Mouse (Mus musculus) intestine, embryonic 15.5 days (tissue): ENCODE data around the gene Ctsw. TPM values are rescaled to one million over a fixed set of nuclear protein-coding genes. Genes with fewer than 3 reads are reported as not detected.

Experiments
- ATAC-seq: fragments of 200-750 bp; cut with Nextera tagmentation; 2 replicates; pipeline ENCODE4 v1.8.0; 2017; ENCODE audit warnings: moderate TSS enrichment, moderate library complexity
- H3K27ac ChIP-seq: fragments of 300-500 bp; sonication (generic); 2 replicates; pipeline ENCODE4 v1.5.1; 2015; ENCODE audit warnings: mild to moderate bottlenecking, inconsistent platforms
- H3K27me3 ChIP-seq: fragments of 300-500 bp; sonication (generic); replicated peaks from 2 replicates; pipeline ENCODE4 v1.6.1; 2015; ENCODE audit warnings: inconsistent platforms
- H3K36me3 ChIP-seq: fragments of 300-500 bp; sonication (generic); 2 replicates; pipeline ENCODE4 v1.6.1; 2015; ENCODE audit warnings: inconsistent platforms
- H3K4me1 ChIP-seq: fragments of 300-500 bp; sonication (generic); replicated peaks from 2 replicates; pipeline ENCODE4 v1.6.1; 2015; ENCODE audit warnings: inconsistent platforms
- H3K4me2 ChIP-seq: fragments of 300-500 bp; sonication (generic); replicated peaks from 2 replicates; pipeline ENCODE4 v1.6.1; 2015; ENCODE audit warnings: mild to moderate bottlenecking, inconsistent platforms
- H3K4me3 ChIP-seq: fragments of 300-500 bp; sonication (generic); replicated peaks from 2 replicates; pipeline ENCODE4 v1.5.1; 2015; ENCODE audit warnings: inconsistent platforms
- H3K9ac ChIP-seq: fragments of 300-500 bp; sonication (generic); 2 replicates; pipeline ENCODE4 v1.6.1; 2015; ENCODE audit warnings: inconsistent platforms
- H3K9me3 ChIP-seq: fragments of 300-500 bp; sonication (generic); 2 replicates; pipeline ENCODE4 v1.6.1; 2016; ENCODE audit warnings: inconsistent platforms
- WGBS: fragments of 180-500 bp; shearing (Covaris S2); methylation state at CpG from one replicate; pipeline ENCODE4 v1.1.7; 2015; 5-methylcytosine and 5-hydroxymethylcytosine counted together
- polyA plus RNA-seq: library from polyadenylated mRNA; unstranded; fragments of >200 nt; fragmentation: Nextera tagmentation; extraction: Ambion mirVana; gene quantifications from 2 replicates; pipeline ENCODE4 v1.2.1, GENCODE M21; 2015

Ctsw gene
- polyA plus RNA-seq, 1 experiment from 2014 or later = 2.1 TPM

GRCm38 (mm10) chr19:5433951-5434350, 34.4 kb downstream of the Ctsw start:
- ATAC-seq = no peak

GRCm38 (mm10) chr19:5432992-5433852, 35.1 kb downstream of the Ctsw start:
- peak overlapping the region; percentile 74 for H3K27ac ChIP-seq
- H3K9me3 ChIP-seq = no peaks in the 10 kb centered on the region
- H3K4me3 ChIP-seq = peak overlapping the region; percentile 35
- 4% methylated on average over 16 of the region's 16 CpGs for WGBS
- peak; percentile 73 for ATAC-seq
- peak overlapping the region; percentile 88 for H3K4me2 ChIP-seq
- no peaks in the 10 kb centered on the region for H3K36me3 ChIP-seq
- peaks cover 13% of the 10 kb centered on the region for H3K4me1 ChIP-seq
- H3K27me3 ChIP-seq = no peaks in the 10 kb centered on the region
- H3K9ac ChIP-seq = peak overlapping the region; percentile 45

More at GRCm38 (mm10) chr19:5433951-5434350, 34.4 kb downstream of the Ctsw start:
- H3K36me3 ChIP-seq = no peaks in the 10 kb centered on the region
- H3K9me3 ChIP-seq = no peaks in the 10 kb centered on the region
- no peaks in the 10 kb centered on the region for H3K27me3 ChIP-seq
- H3K9ac ChIP-seq = peak overlapping the region; percentile 45; the same call in 1 of the 2 replicates
- H3K27ac ChIP-seq = peak overlapping the region; percentile 74
- 64% methylated on average over 7 of the region's 7 CpGs for WGBS
- peak overlapping the region; percentile 88 for H3K4me2 ChIP-seq
- peaks cover 13% of the 10 kb centered on the region for H3K4me1 ChIP-seq
- H3K4me3 ChIP-seq = peak overlapping the region; percentile 35; the same call in 1 of the 2 replicates

GRCm38 (mm10) chr19:5431911-5432464, 36.3 kb downstream of the Ctsw start:
- no peak for ATAC-seq

GRCm38 (mm10) chr19:5430408-5430807, 37.9 kb downstream of the Ctsw start:
- Histone ChIP-seq H3K4me1 (peaks cover 32% of the 10 kb centered on the region), H3K9ac (no peak overlapping the region), H3K4me2 (no peak overlapping the region), H3K4me3 (no peak overlapping the region), H3K9me3 (no peaks in the 10 kb centered on the region), H3K36me3 (peaks cover 9% of the 10 kb centered on the region), H3K27me3 (no peaks in the 10 kb centered on the region), H3K27ac (no peak overlapping the region)
- WGBS = 84% methylated on average over 1 of the region's 1 CpGs
- no peak for ATAC-seq

More at GRCm38 (mm10) chr19:5431911-5432464, 36.3 kb downstream of the Ctsw start:
- Histone ChIP-seq H3K9ac (no peak overlapping the region), H3K27ac (no peak overlapping the region), H3K4me3 (no peak overlapping the region), H3K36me3 (peaks cover 3% of the 10 kb centered on the region; the same call in 1 of the 2 replicates), H3K27me3 (no peaks in the 10 kb centered on the region), H3K9me3 (no peaks in the 10 kb centered on the region), H3K4me2 (no peak overlapping the region), H3K4me1 (peaks cover 19% of the 10 kb centered on the region)
- 73% methylated on average over 4 of the region's 4 CpGs for WGBS

- H3K9ac ChIP-seq = no peak overlapping the region
- WGBS = 65% methylated on average over 8 of the region's 8 CpGs
- no peak overlapping the region for H3K4me2 ChIP-seq
- no peak overlapping the region for H3K27ac ChIP-seq
- peaks cover 9% of the 10 kb centered on the region for H3K36me3 ChIP-seq
- peaks cover 32% of the 10 kb centered on the region for H3K4me1 ChIP-seq
- no peaks in the 10 kb centered on the region for H3K9me3 ChIP-seq
- no peak overlapping the region for H3K4me3 ChIP-seq
- no peaks in the 10 kb centered on the region for H3K27me3 ChIP-seq
- no peak for ATAC-seq
Observed at GRCm38 (mm10) chr19:5429806-5430205, 38.5 kb downstream of the Ctsw start.

- H3K4me3 ChIP-seq = no peak overlapping the region
- no peaks in the 10 kb centered on the region for H3K27me3 ChIP-seq
- H3K9ac ChIP-seq = no peak overlapping the region
- peaks cover 32% of the 10 kb centered on the region for H3K4me1 ChIP-seq
- no peaks in the 10 kb centered on the region for H3K9me3 ChIP-seq
- ATAC-seq = no peak
- no peak overlapping the region for H3K4me2 ChIP-seq
- H3K36me3 ChIP-seq = peaks cover 9% of the 10 kb centered on the region
- WGBS = 76% methylated on average over 4 of the region's 4 CpGs
- no peak overlapping the region for H3K27ac ChIP-seq
Observed at GRCm38 (mm10) chr19:5429219-5429618, 39.1 kb downstream of the Ctsw start.

GRCm38 (mm10) chr19:5428083-5428482, 40.2 kb downstream of the Ctsw start:
- Histone ChIP-seq H3K4me1 (peaks cover 31% of the 10 kb centered on the region), H3K4me2 (no peak overlapping the region), H3K9me3 (no peaks in the 10 kb centered on the region), H3K4me3 (no peak overlapping the region), H3K36me3 (peaks cover 9% of the 10 kb centered on the region), H3K27ac (no peak overlapping the region), H3K27me3 (no peaks in the 10 kb centered on the region), H3K9ac (no peak overlapping the region)
- ATAC-seq = no peak
- WGBS = 80% methylated on average over 2 of the region's 2 CpGs

- H3K4me3 ChIP-seq = peak overlapping the region; percentile 83; the same call in 1 of the 2 replicates
- no peaks in the 10 kb centered on the region for H3K27me3 ChIP-seq
- H3K9me3 ChIP-seq = no peaks in the 10 kb centered on the region
- H3K4me2 ChIP-seq = peak overlapping the region; percentile 64
- H3K36me3 ChIP-seq = peaks cover 11% of the 10 kb centered on the region
- WGBS = 92% methylated on average over 13 of the region's 13 CpGs
- H3K27ac ChIP-seq = no peak overlapping the region
- no peak overlapping the region for H3K9ac ChIP-seq
- ATAC-seq = no peak
- H3K4me1 ChIP-seq = peaks cover 28% of the 10 kb centered on the region
Observed at GRCm38 (mm10) chr19:5426640-5427290, 41.5 kb downstream of the Ctsw start.

GRCm38 (mm10) chr19:5425906-5426565, 42.3 kb downstream of the Ctsw start:
- Histone ChIP-seq H3K9ac (peak overlapping the region; percentile 90), H3K36me3 (peaks cover 11% of the 10 kb centered on the region), H3K4me2 (peak overlapping the region; percentile 64), H3K27ac (no peak overlapping the region), H3K27me3 (no peaks in the 10 kb centered on the region), H3K4me1 (peaks cover 28% of the 10 kb centered on the region), H3K9me3 (no peaks in the 10 kb centered on the region), H3K4me3 (peak overlapping the region; percentile 83)
- WGBS = 79% methylated on average over 18 of the region's 18 CpGs
- no peak for ATAC-seq

- Histone ChIP-seq H3K4me3 (peak within 1 kb of the TSS; percentile 83), H3K27ac (peak within 1 kb of the TSS; percentile 94), H3K9ac (peak within 1 kb of the TSS; percentile 90), H3K9me3 (no peaks in the 10 kb centered on the region), H3K4me1 (peaks cover 28% of the 10 kb centered on the region), H3K27me3 (no peaks in the 10 kb centered on the region), H3K36me3 (peaks cover 17% of the 10 kb centered on the region), H3K4me2 (peak within 1 kb of the TSS; percentile 92)
- peak; percentile 94 for ATAC-seq
- under 1% methylated on average over 86 of the region's 87 CpGs for WGBS
Observed at GRCm38 (mm10) chr19:5424782-5425741, 43.2 kb downstream of the Ctsw start, which contains the start of the genes Drap1 and AI837181. Drap1 (minus strand) TSS chr19:5424979. AI837181 (plus strand) TSS chr19:5425144.
